Mouse (Mus musculus) liver, embryonic 14.5 days (tissue): Measurements from ENCODE around the gene Lsm11. TPM values are rescaled to one million over a fixed set of nuclear protein-coding genes. Genes with fewer than 3 reads are reported as not detected.

Experiments used
- ATAC-seq: fragments of 200-750 bp; cut with Nextera tagmentation; 2 replicates; pipeline ENCODE4 v1.8.0; 2017; ENCODE audit warnings: moderate number of reproducible peaks, mild to moderate bottlenecking, moderate library complexity; ENCODE audit not compliant: insufficient read depth
- DNase-seq, 3 experiments: peaks; one replicate each; pipeline ENCODE4 v3.0.0-alpha.2; 2012 to 2013; ENCODE audit warnings: low read depth in 3 of 3, low spot score in 3 of 3
- H3K27ac ChIP-seq: fragments of 300-500 bp; sonication (generic); 2 replicates; pipeline ENCODE4 v1.5.1; 2014; ENCODE audit warnings: moderate library complexity, mild to moderate bottlenecking, control low read depth, inconsistent platforms
- H3K27me3 ChIP-seq: fragments of 300-500 bp; sonication (generic); 2 replicates; pipeline ENCODE4 v1.6.1; 2014; ENCODE audit warnings: mild to moderate bottlenecking, low read length, moderate library complexity; ENCODE audit not compliant: control insufficient read depth, insufficient read depth
- H3K36me3 ChIP-seq: fragments of 300-500 bp; sonication (generic); replicated peaks from 2 replicates; pipeline ENCODE4 v1.6.1; 2014; ENCODE audit warnings: low read depth; ENCODE audit not compliant: control insufficient read depth, insufficient read depth
- H3K4me1 ChIP-seq, 2 experiments: fragments of 200-500 bp in 1 of 2; fragments of 300-500 bp in 1 of 2; sonication (generic) in 1 of 2; replicated peaks; 2 replicates each; pipeline ENCODE4 v1.6.1; 2012 to 2014; ENCODE audit warnings: antibody characterized with exemption in 1 of 2, inconsistent platforms in 1 of 2, low read length in 1 of 2; ENCODE audit not compliant: control insufficient read depth in 2 of 2, insufficient read depth in 2 of 2
- H3K4me2 ChIP-seq: fragments of 300-500 bp; sonication (generic); 2 replicates; pipeline ENCODE4 v1.6.1; 2014; ENCODE audit warnings: low read depth, mild to moderate bottlenecking, control low read depth, moderate library complexity
- H3K4me3 ChIP-seq, 2 experiments: fragments of 200-500 bp in 1 of 2; fragments of 300-500 bp in 1 of 2; sonication (generic) in 1 of 2; 2 replicates each; pipeline ENCODE4 v1.5.1; 2012 to 2014; ENCODE audit warnings: low read depth in 2 of 2, low read length in 2 of 2, mild to moderate bottlenecking in 2 of 2, control low read depth in 1 of 2, inconsistent platforms in 1 of 2, moderate library complexity in 1 of 2; ENCODE audit not compliant: insufficient read depth in 1 of 2
- H3K9ac ChIP-seq: fragments of 300-500 bp; sonication (generic); replicated peaks from 2 replicates; pipeline ENCODE4 v1.6.1; 2014; ENCODE audit warnings: mild to moderate bottlenecking, control low read depth, moderate library complexity
- H3K9me3 ChIP-seq: fragments of 300-500 bp; sonication (generic); 2 replicates; pipeline ENCODE4 v1.6.1; 2016; ENCODE audit warnings: low read length, mixed read lengths; ENCODE audit not compliant: control insufficient read depth
- CTCF ChIP-seq: IDR thresholded peaks from 2 replicates; pipeline ENCODE4 v1.5.1; 2016; ENCODE audit warnings: antibody characterized with exemption, low read depth, control low read depth
- EP300 ChIP-seq: IDR thresholded peaks from 2 replicates; pipeline ENCODE4 v1.6.1; 2016; ENCODE audit warnings: antibody characterized with exemption, low read depth
- WGBS: fragments of 180-500 bp; shearing (Covaris S2); extraction: QIAGEN DNeasy Blood & Tissue Kit; methylation state at CpG from one replicate; pipeline ENCODE4 v1.1.7; 2014; ENCODE audit not compliant: insufficient replicate concordance; 5-methylcytosine and 5-hydroxymethylcytosine counted together
- polyA plus RNA-seq, 2 experiments: library from polyadenylated mRNA; depleted of rRNA in 1 of 2; stranded (reverse) in 1 of 2; unstranded in 1 of 2; fragments of >200 nt; fragmentation: Nextera tagmentation in 1 of 2; extraction: Ambion mirVana in 1 of 2; gene quantifications; 2 replicates each; pipeline versions ENCODE4 v1.2.1 to v1.2.3; 2012 to 2014

Gene Lsm11
- polyA plus RNA-seq, 2 experiments, result 2.5 to 3.4 TPM

DNA sequence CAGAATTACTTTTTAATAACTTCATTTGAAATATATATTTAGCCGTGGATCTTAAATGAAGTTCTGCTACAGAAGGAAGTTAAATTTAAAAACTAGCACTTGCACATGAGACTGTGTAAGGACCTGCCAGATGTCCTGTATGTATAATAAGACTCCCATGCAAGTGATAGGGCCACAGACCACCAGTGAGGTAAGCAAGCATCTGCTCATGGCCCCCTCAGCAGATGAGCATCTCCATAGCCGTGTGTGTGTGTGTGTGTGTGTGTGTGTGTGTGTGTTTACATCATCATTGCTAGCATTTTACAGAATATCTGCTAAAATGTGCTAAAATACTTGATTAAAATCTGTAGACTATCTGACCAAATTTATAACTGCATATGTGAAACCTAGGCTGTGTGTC is 47.3 kb downstream of the Lsm11 start:
- Histone ChIP-seq H3K4me1 (no peaks in the 10 kb centered on the region; a peak in 1 of 4 replicates), H3K36me3 (peaks cover 61% of the 10 kb centered on the region), H3K4me3 (no peak overlapping the region), H3K4me2 (no peak overlapping the region), H3K27me3 (no peaks in the 10 kb centered on the region), H3K27ac (no peak overlapping the region), H3K9me3 (no peaks in the 10 kb centered on the region), H3K9ac (no peak overlapping the region)
- TF ChIP-seq EP300 (no peak), CTCF (no peak)
- 70% methylated on average over 2 of the region's 2 CpGs for WGBS
- DNase-seq, result no peak
- no peak for ATAC-seq

DNA sequence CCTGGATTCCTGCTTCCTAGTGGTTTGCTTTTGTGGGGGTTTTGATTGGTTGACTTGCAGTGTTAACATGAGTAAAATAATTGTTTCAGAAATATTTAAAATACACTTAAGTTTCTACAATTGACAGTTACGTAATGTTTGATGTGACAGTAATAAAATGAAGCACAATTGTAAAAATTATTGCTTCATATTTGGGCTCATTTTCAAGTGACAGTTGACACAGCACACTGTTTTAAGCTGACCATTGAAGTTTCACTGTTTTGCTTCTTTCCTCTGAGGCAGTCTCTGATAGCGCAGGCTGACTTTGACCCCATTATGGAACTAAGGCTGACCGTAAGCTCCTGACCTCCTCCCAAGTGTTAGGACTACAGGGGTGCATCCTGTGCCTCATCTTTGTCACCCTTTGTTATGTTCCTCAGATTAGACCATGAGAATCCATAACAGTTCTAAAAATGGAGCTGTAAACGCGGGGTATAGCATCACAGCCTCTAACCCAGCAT is 51.8 kb downstream of the Lsm11 start:
- WGBS, result 89% methylated on average over 5 of the region's 5 CpGs
- Histone ChIP-seq H3K27ac (no peak overlapping the region), H3K9ac (no peak overlapping the region), H3K36me3 (peaks cover 81% of the 10 kb centered on the region), H3K27me3 (no peaks in the 10 kb centered on the region), H3K4me2 (no peak overlapping the region), H3K4me1 (peaks cover 0 to 3% of the 10 kb centered on the region in 2 experiments; a peak in 1 of 4 replicates), H3K9me3 (no peaks in the 10 kb centered on the region), H3K4me3 (no peak overlapping the region)
- TF ChIP-seq CTCF (no peak), EP300 (no peak)
- ATAC-seq (no peak), DNase-seq (no peak)

DNA sequence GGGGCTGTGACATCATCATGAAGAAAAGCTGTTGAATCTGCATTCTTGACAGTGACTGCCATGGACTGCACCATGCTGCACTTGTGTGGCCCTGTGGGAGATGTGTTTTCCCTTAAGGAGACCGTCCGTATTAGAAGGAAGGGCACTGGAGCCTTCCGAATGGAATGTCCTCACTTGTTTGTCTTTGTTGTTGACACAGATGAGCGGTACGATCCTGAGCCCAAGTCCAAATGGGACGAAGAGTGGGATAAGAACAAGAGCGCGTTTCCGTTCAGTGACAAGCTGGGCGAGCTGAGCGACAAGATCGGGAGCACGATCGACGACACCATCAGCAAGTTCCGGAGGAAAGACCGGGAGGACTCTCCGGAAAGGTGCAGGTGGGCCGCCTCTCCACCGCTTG is 54.3 kb downstream of the Lsm11 start:
- Histone ChIP-seq H3K4me1 (0 out of 4 replicates have a peak, but pooled peaks cover 0 to 3% of the 10 kb centered on the region in 2 experiments), H3K9me3 (no peaks in the 10 kb centered on the region), H3K4me3 (no peak overlapping the region), H3K9ac (no peak overlapping the region), H3K27me3 (no peaks in the 10 kb centered on the region), H3K36me3 (peaks cover 90% of the 10 kb centered on the region), H3K27ac (no peak overlapping the region), H3K4me2 (no peak overlapping the region)
- ATAC-seq, result no peak
- DNase-seq, result no peak
- WGBS, result 90% methylated on average over 20 of the region's 20 CpGs
- no peak for TF ChIP-seq EP300

DNA sequence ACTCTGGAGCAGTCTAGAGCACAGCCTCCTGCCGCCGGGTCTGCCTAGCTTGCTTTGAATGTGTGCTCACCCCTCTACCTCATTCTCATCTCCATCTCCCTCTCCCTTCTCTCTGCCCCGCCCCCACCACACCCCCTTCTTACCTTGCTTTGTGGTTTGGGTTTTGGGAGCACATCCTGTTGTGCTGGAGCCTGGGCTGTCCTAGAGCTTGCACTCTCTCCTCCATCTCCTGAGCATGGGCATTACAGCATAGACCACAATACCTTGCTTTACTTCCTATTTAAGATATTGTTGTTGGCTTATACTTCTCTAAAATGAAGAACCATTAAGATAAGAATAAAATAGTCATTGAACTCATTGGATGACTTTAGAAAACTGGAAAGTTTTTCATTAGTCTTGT is 54.8 kb downstream of the Lsm11 start:
- Histone ChIP-seq H3K36me3 (peaks cover 89% of the 10 kb centered on the region), H3K27me3 (no peaks in the 10 kb centered on the region), H3K9me3 (no peaks in the 10 kb centered on the region), H3K4me2 (no peak overlapping the region), H3K4me1 (0 out of 4 replicates have a peak, but pooled peaks cover 0 to 3% of the 10 kb centered on the region in 2 experiments), H3K9ac (no peak overlapping the region), H3K27ac (no peak overlapping the region), H3K4me3 (no peak overlapping the region)
- TF ChIP-seq EP300 (no peak), CTCF (no peak)
- ATAC-seq, result no peak
- DNase-seq, result no peak
- WGBS, result 55% methylated on average over 3 of the region's 3 CpGs

DNA sequence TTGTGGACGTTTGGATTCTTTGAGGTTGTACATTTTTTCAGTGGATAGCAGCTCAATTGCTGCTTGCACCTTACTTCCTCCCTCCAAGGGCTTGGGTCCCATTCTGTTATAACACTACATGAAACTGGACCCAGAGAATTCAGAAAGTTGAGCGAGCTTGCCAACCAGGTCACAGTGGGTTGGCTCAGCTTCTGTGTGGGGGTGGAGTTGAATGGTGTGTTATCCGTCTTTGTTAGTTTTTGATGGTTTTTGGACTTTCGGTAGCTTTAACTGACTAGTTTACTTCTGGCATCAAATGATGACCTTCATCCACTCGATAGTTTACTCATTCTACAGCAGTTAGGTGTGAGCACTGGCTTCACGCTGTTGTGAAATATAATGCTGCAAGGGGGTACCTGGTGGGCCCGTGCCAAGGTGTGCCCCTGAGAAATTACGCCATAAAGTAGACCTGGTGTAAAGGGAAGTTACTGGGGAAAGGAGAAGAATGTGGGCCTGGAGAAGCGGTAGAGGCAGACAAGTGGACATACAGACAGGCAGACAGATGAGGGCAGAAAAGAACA is 56.2 kb downstream of the Lsm11 start:
- H3K4me1 ChIP-seq, result peaks cover 0 to 3% of the 10 kb centered on the region in 2 experiments; a peak in 1 of 4 replicates
- ATAC-seq, result peak; percentile 38; the same call in 1 of the 2 replicates
- no peak overlapping the region for H3K9ac ChIP-seq

More for the DNA sequence above, 56.2 kb downstream of the Lsm11 start:
- 78% methylated on average over 9 of the region's 9 CpGs for WGBS
- Histone ChIP-seq H3K36me3 (peaks cover 82% of the 10 kb centered on the region), H3K4me3 (no peak overlapping the region), H3K27me3 (no peaks in the 10 kb centered on the region), H3K4me2 (no peak overlapping the region), H3K9me3 (no peaks in the 10 kb centered on the region), H3K27ac (no peak overlapping the region)
- TF ChIP-seq EP300 (no peak), CTCF (no peak)
- DNase-seq, result no peak
